Mouse (Mus musculus): ENCODE measurements around the gene Fer1l4. TPM values are rescaled to one million over a fixed set of nuclear protein-coding genes. Genes with fewer than 3 reads are reported as not detected.

The Fer1l4 gene
- not detected in 2 replicates for polyA plus RNA-seq (2016; fragmentation: Nextera tagmentation; extraction: Ambion mirVana)

DNA sequence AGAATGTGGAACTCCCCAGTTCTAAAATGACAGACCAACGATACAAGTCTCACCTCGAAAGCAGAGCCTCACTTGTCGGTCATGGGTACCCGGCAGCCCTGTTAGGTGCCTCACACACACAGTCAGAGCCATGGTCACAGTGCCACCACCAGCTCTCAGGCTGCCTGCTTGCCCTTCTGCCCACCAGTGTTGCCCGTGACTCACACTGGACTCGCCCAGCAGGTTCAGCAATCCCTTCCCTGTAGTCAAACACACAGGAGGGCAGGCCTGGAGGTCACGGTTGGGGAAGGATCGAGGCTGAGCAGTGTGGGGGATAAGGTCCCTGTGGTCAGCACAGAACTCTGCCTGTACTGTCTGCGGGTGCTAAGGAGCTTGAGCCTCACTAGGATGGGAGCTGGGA lies at the start of gene Fer1l4:
Gene Fer1l4, minus strand, starts transcription at position 132 of the 400 bp plus-strand sequence.
- 78% methylated on average over 9 of the region's 9 CpGs for WGBS
- ATAC-seq (ENCODE audit: insufficient number of reproducible peaks, low FRiP score) = no peak
- peaks cover 46% of the 10 kb centered on the region for H3K27me3 ChIP-seq (replicated peaks)
- H3K9ac ChIP-seq = no peak within 1 kb of the TSS
- no peak within 1 kb of the TSS for H3K27ac ChIP-seq (ENCODE audit: poor library complexity, severe bottlenecking)
- H3K9me3 ChIP-seq (replicated peaks) = no peaks in the 10 kb centered on the region
- no peak within 1 kb of the TSS for H3K4me2 ChIP-seq
- no peaks in the 10 kb centered on the region for H3K36me3 ChIP-seq
- H3K4me3 ChIP-seq = no peak within 1 kb of the TSS
- H3K4me1 ChIP-seq (replicated peaks) = no peaks in the 10 kb centered on the region

DNA sequence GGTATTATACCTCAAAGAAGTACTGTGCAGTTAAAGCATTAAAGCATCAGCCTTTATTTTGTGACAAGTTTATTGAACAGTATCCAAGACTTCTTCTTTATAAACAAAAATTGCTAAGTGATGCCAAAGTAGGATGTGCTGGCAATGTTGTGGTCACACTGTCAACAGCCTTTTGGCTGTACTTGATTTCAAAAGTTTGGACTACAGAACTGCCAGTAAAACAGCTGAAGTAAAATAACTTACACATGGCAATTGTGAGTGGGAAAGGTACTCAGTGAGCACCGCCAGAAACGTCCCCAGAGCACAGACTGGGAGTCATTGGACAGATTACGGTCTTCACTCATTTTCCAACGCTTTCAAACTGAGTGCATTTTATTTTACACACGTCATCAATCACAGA lies 39.2 kb upstream of the Fer1l4 start:
- no peak overlapping the region for H3K27ac ChIP-seq (ENCODE audit: poor library complexity, severe bottlenecking)
- no peak for ATAC-seq (ENCODE audit: insufficient number of reproducible peaks, low FRiP score)
- whole genome bisulfite sequencing = 87% methylated on average over 5 of the region's 5 CpGs
- H3K27me3 ChIP-seq (replicated peaks) = no peaks in the 10 kb centered on the region
- peaks cover 2% of the 10 kb centered on the region for H3K4me1 ChIP-seq (replicated peaks)
- H3K4me3 ChIP-seq = no peak overlapping the region
- peaks cover 39% of the 10 kb centered on the region for H3K36me3 ChIP-seq
- H3K9ac ChIP-seq = no peak overlapping the region
- H3K4me2 ChIP-seq = no peak overlapping the region
- no peaks in the 10 kb centered on the region for H3K9me3 ChIP-seq (replicated peaks)

DNA sequence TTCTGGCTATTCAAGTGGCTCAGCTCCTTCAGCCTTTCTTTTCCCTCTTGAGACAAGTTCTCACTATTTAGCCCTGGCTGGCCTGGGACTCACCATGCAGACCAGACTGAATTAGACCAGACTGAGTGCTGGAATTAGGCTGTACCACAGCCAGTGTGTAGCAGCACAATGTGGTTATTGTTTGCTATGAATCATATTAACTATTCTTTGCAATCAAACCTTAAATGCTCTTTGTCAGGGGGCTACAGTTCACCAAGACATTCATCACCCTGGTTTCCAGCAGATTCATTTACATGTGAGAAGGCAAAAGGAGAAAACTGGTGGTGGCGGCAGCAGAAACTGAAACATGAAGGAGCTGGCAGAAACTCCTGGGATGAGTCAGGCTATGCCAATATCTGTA lies 37.1 kb upstream of the Fer1l4 start:
- ATAC-seq (ENCODE audit: insufficient number of reproducible peaks, low FRiP score) = no peak
- no peaks in the 10 kb centered on the region for H3K9me3 ChIP-seq (replicated peaks)
- H3K4me1 ChIP-seq (replicated peaks) = peaks cover 9% of the 10 kb centered on the region
- no peak overlapping the region for H3K27ac ChIP-seq (ENCODE audit: poor library complexity, severe bottlenecking)
- no peak overlapping the region for H3K4me3 ChIP-seq
- no peak overlapping the region for H3K4me2 ChIP-seq
- WGBS = 92% methylated on average over 1 of the region's 1 CpGs
- peaks cover 25% of the 10 kb centered on the region for H3K36me3 ChIP-seq
- no peaks in the 10 kb centered on the region for H3K27me3 ChIP-seq (replicated peaks)
- H3K9ac ChIP-seq = no peak overlapping the region

DNA sequence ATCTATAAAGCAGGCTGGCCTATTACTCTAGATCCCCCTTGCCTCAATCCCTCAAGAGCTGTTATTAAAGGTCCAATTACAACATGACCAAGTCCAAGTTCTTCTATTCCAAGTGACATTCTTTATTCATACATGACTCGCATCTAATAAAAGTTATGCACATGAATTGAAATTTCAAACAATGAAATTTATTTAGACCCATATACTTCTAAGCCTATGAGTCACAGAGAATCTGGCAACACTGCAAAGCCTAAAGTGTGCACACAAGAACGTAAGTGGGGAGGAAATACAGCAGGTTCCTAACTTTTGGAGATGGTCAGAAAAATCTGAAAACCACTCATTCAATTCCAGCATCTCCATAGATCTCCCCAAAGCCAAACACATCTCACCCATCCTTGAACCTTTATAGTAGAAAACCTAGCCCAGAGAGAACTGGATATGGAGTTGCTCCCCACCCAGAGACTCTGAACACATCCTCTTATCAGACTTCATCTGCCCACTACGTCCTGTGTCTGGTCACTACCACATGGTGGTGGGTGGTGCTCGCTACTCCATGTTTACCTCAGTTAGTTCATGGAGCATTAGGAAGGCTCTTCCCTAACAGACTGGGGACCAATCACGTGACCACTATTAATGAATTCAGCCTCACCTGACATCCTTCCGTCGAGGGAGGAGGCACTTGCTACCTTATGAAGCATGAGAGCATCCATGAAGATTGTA lies 34.8 kb upstream of the Fer1l4 start:
- H3K9me3 ChIP-seq (replicated peaks) = no peaks in the 10 kb centered on the region
- 85% methylated on average over 7 of the region's 7 CpGs for WGBS
- H3K4me3 ChIP-seq = no peak overlapping the region
- peak; percentile 39; the same call in 1 of the 2 replicates for ATAC-seq (ENCODE audit: insufficient number of reproducible peaks, low FRiP score)
- no peak overlapping the region for H3K4me2 ChIP-seq
- H3K27me3 ChIP-seq (replicated peaks) = no peaks in the 10 kb centered on the region
- no peak overlapping the region for H3K27ac ChIP-seq (ENCODE audit: poor library complexity, severe bottlenecking)
- no peak overlapping the region for H3K9ac ChIP-seq
- peaks cover 13% of the 10 kb centered on the region for H3K4me1 ChIP-seq (replicated peaks)
- H3K36me3 ChIP-seq = peaks cover 25% of the 10 kb centered on the region

DNA sequence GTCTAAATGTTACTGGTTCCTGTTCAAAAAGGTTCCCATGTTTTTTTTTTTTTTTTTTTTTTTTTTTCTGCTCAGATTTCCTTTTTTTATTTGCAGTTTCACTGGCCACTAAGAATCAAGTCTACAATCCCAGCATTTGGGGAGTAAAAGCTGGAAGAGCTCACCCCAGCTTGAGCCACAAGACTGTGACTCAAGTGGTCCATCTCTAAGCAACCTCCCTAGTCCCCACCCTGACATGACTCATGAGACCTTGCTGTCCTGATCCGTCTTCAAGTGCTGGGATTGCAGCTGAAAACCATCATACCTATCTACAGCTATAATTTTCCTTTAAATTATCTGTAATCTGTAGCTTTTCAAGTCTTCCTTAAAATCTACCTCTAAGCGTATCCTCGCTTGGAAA lies 31.8 kb upstream of the Fer1l4 start:
- Histone ChIP-seq H3K9me3 (replicated peaks) (no peaks in the 10 kb centered on the region), H3K4me3 (no peak overlapping the region), H3K9ac (no peak overlapping the region), H3K4me2 (no peak overlapping the region), H3K36me3 (peaks cover 12% of the 10 kb centered on the region), H3K4me1 (replicated peaks) (peaks cover 33% of the 10 kb centered on the region), H3K27me3 (replicated peaks) (no peaks in the 10 kb centered on the region), H3K27ac (ENCODE audit: poor library complexity, severe bottlenecking) (no peak overlapping the region)
- WGBS = 84% methylated on average over 3 of the region's 3 CpGs
- no peak for ATAC-seq (ENCODE audit: insufficient number of reproducible peaks, low FRiP score)

DNA sequence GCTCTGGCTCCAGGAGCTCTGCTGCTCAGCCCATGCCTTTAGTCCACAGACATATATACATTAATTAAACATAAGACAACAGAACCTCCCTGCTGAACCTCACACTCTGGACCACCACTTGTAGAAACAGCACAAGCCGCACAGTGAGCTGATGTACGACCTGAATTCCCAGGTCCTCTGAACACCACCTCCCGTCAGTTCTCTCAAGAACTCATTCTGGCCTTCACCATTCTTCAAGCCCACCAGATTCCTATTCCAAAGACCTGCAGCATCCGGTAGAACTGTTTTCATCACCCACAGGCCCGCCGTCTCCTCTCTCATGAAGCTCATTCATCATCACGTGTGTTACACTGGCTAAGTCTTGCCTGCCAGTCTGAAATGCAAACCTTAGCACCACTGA lies 27.6 kb upstream of the Fer1l4 start:
- Histone ChIP-seq H3K9me3 (replicated peaks) (no peaks in the 10 kb centered on the region), H3K4me3 (no peak overlapping the region), H3K27me3 (replicated peaks) (no peaks in the 10 kb centered on the region), H3K36me3 (peaks cover 37% of the 10 kb centered on the region), H3K4me1 (replicated peaks) (peaks cover 29% of the 10 kb centered on the region), H3K4me2 (no peak overlapping the region), H3K27ac (ENCODE audit: poor library complexity, severe bottlenecking) (0 out of 2 replicates have a peak overlapping the region, but pooled peaks have one; percentile 13), H3K9ac (no peak overlapping the region)
- ATAC-seq (ENCODE audit: insufficient number of reproducible peaks, low FRiP score) = no peak
- 89% methylated on average over 7 of the region's 7 CpGs for WGBS

DNA sequence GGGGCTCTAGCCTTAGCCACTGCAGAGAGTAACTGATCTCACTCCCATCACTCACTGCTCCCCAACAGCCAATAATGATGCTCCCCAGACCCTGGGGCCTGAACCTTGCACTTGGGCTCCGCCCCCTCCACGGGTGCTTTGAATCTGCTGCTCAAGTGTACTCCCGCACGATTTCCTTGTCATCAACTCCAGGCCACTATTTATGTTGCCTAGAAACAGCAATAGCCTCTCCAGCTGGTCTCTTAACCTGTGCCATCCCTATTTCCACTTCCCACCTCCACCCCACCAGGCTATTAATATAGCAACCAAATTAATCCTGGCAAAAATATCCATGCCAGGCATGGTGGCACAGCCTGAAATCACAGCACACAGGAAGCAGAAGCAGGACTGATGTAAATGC lies 26.9 kb upstream of the Fer1l4 start:
- Histone ChIP-seq H3K27me3 (replicated peaks) (no peaks in the 10 kb centered on the region), H3K27ac (ENCODE audit: poor library complexity, severe bottlenecking) (no peak overlapping the region), H3K4me2 (no peak overlapping the region), H3K9me3 (replicated peaks) (no peaks in the 10 kb centered on the region), H3K9ac (no peak overlapping the region), H3K4me3 (no peak overlapping the region), H3K4me1 (replicated peaks) (peaks cover 29% of the 10 kb centered on the region), H3K36me3 (peaks cover 45% of the 10 kb centered on the region)
- peak; percentile 41; the same call in 1 of the 2 replicates for ATAC-seq (ENCODE audit: insufficient number of reproducible peaks, low FRiP score)
- 39% methylated on average over 4 of the region's 4 CpGs for WGBS

DNA sequence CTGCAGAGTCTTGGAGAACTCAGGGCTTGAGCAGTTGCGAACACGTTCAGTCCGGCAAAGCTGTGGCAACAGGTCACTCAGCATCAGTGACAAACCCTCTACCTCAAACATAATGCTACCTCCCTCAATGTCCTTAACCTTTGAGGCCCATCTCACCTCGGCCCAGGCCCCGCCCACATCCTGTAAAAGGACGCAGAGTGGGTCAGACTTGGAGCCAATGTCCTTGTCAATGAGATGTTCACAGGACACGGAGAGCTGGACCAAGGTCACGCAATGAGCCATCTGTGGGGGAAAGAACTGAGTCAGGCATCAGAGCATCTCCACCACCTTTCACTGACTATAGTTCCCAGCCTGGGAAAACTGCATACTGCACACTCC lies 26.4 kb upstream of the Fer1l4 start:
- Histone ChIP-seq H3K4me3 (no peak overlapping the region), H3K4me2 (no peak overlapping the region), H3K27me3 (replicated peaks) (no peaks in the 10 kb centered on the region), H3K36me3 (peaks cover 50% of the 10 kb centered on the region), H3K27ac (ENCODE audit: poor library complexity, severe bottlenecking) (no peak overlapping the region), H3K9ac (no peak overlapping the region), H3K9me3 (replicated peaks) (no peaks in the 10 kb centered on the region), H3K4me1 (replicated peaks) (peaks cover 29% of the 10 kb centered on the region)
- peak; percentile 40 for ATAC-seq (ENCODE audit: insufficient number of reproducible peaks, low FRiP score)
- 80% methylated on average over 8 of the region's 8 CpGs for WGBS

DNA sequence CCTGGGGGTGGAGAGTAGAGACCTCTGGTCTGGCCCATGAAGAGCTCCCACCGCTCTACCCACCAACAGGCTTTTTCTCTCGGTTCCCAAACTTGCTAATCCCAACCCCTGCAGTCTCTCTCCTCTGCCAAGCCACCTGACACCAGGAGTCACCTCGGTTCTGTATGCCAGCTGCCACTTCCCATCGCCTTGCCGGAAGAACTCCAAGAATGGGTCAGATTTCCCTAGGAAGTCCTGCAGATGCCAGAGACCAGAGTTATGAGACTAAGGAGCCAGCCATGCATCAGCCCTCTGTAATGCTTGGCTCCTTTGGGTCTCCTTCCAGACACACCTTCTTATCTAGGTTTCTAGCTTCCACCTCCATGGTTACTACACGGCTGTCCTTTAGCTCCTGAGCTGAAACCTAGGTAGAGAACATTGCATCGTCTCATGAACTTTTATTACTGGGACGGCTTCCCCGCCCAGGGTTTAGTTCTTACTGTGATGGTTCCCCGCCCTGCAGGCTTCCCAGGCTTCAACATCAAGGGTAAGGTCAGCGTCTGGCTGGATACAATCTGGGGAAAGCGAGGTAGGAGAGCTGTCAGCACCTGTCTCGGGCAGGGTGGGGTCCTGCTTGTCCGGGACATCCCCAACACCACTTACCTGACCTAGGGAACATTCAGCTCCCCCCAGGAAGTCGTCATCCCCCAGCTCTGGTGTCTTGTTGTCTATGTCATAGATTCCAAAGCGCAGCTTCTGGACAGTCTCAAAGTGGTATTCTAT lies 25.9 kb upstream of the Fer1l4 start:
- WGBS = 90% methylated on average over 16 of the region's 16 CpGs

DNA sequence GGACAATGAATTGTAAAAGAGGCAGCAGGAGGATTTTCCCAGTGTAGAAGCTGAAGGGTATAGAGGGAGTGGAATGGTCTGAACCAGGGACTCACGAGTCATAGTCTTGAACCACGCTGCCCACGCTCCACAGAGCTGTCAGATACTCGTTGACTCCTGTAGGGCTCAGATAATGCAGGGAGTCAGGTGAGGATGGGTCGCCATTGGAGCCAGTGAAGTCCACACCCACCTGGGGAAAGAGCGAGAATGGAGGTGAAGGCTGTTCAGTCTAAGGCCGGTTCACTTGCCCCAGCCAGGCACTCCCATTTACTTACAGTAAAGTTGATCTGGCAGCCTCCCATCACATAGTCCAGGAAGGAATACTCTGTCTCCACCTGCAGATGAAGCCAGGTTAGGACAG lies 24.7 kb upstream of the Fer1l4 start:
- peaks cover 67% of the 10 kb centered on the region for H3K36me3 ChIP-seq
- H3K27ac ChIP-seq (ENCODE audit: poor library complexity, severe bottlenecking) = no peak overlapping the region
- no peak overlapping the region for H3K4me3 ChIP-seq
- no peak overlapping the region for H3K9ac ChIP-seq
- peaks cover 26% of the 10 kb centered on the region for H3K4me1 ChIP-seq (replicated peaks)
- no peak for ATAC-seq (ENCODE audit: insufficient number of reproducible peaks, low FRiP score)
- no peaks in the 10 kb centered on the region for H3K27me3 ChIP-seq (replicated peaks)
- no peak overlapping the region for H3K4me2 ChIP-seq
- WGBS = 86% methylated on average over 7 of the region's 7 CpGs
- no peaks in the 10 kb centered on the region for H3K9me3 ChIP-seq (replicated peaks)

More for the DNA sequence above, 25.9 kb upstream of the Fer1l4 start:
- no peak for ATAC-seq (ENCODE audit: insufficient number of reproducible peaks, low FRiP score)
- H3K36me3 ChIP-seq = peaks cover 55% of the 10 kb centered on the region
- H3K27ac ChIP-seq (ENCODE audit: poor library complexity, severe bottlenecking) = no peak overlapping the region
- H3K4me1 ChIP-seq (replicated peaks) = peaks cover 29% of the 10 kb centered on the region
- no peak overlapping the region for H3K9ac ChIP-seq
- no peak overlapping the region for H3K4me2 ChIP-seq
- H3K4me3 ChIP-seq = no peak overlapping the region
- H3K9me3 ChIP-seq (replicated peaks) = no peaks in the 10 kb centered on the region
- H3K27me3 ChIP-seq (replicated peaks) = no peaks in the 10 kb centered on the region

DNA sequence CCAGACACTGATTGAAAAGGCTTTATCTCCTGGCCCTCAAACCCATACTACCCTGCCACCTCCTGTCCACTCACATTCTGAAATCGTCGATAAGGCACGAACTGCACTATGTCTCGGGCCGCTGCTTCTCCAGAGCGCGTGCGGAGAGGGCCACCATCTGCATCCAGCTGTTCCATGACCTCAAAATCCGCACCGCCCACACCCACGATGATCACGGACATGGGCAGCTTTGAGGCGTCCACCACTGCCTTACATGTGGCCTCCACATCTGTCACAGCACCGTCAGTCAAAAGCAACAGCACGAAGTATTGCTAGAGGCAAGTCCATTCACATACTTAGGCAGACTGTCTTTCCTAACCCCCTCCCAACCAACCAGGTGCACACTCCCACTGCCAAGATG lies 21.0 kb upstream of the Fer1l4 start:
- no peak overlapping the region for H3K4me2 ChIP-seq
- no peak for ATAC-seq (ENCODE audit: insufficient number of reproducible peaks, low FRiP score)
- no peak overlapping the region for H3K4me3 ChIP-seq
- WGBS = 93% methylated on average over 15 of the region's 15 CpGs
- no peaks in the 10 kb centered on the region for H3K9me3 ChIP-seq (replicated peaks)
- H3K27me3 ChIP-seq (replicated peaks) = no peaks in the 10 kb centered on the region
- H3K4me1 ChIP-seq (replicated peaks) = no peaks in the 10 kb centered on the region
- peaks cover 99% of the 10 kb centered on the region for H3K36me3 ChIP-seq
- no peak overlapping the region for H3K27ac ChIP-seq (ENCODE audit: poor library complexity, severe bottlenecking)
- no peak overlapping the region for H3K9ac ChIP-seq
